Mouse (Mus musculus) thymus, postnatal 10 days (tissue): ENCODE results near the gene Parn.

ENCODE experiments used
- DNase-seq, 2 experiments: peaks; one replicate each; pipeline ENCODE4 v3.0.0; 2021; ENCODE audit warnings: low spot score in 2 of 2

Parn gene

DNA sequence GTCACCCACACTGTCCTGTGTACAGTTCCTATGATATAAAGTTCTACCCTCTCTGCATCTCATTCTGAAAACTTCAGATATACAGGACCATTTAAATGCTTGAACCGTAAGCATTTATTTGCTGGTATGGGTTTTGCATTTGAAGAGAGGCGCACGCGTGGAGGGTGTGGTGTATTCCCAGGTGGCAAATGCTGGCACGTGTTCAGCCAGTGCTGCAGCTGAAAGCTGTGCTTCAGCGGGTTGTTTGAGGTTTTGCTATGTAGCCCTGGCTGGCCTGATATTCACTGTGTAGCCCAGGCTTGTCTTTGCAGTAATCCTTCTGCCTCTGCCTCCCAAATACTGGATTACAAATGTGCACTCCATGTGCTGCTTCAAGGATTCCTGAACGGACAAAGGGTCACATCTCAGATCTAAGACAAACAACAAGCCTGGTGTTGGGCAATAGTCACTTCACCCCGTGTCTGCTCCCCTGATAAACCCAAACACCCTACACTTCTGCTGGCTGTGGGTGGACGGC is 111.0 kb downstream of the Parn start:
- DNase-seq = no peak

DNA sequence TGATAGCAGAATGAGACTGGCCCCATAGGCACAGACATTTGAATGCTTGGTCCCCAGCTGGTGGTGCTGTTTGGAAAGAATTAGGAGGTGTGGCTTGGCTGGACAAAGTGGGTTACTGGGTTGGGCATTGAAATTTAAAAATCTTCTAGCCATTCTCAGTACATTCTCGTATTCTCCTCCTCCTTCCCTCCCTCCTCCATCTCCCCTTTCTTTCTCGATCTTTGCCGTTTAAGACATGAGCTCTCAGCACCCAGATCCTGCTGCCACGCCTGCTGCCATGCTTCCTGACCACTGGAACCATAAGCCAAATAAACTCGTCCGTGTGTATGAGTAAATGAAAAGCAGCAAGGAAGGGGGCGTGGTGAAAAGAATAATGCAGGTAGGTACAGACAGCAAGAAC is 111.5 kb downstream of the Parn start:
- DNase-seq = no peak

DNA sequence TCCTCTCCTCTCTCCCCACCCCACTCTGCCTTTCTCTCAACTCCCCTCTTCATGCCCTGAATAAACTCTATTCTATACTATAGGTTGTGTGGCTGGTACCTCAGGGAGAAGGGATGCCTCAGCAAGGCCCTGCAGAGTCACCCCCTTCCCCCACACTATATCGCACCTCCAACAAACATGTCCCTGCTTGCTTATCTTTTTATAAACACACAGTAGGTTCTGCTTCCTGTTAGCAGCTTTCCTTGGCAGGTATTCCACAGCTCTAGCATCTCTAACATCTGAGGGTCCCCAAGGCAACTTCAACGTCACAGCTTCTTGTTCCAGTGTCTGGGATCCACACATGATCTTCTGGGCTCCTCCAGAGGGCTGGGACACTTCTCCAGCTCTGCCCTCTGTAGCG is 117.3 kb downstream of the Parn start:
- DNase-seq = no peak

DNA sequence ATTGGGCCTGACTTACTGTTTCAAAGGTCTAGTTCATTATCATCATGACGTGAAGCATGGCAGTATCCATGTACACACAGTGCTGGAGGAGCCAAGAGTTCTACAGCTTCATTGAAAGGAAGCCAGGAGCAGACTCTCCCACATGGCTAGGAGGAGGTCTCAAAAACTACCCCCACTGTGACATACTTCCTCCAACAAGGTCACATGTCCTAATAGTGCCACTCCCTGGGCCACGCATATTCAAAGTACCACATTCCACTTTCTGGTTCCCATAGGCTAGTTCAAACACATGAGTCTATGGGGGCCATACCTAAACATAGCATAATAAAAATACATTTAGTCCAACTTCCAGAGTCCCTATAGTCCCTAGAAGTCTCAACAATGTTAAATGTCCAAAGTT is 118.0 kb downstream of the Parn start:
- no peak for DNase-seq

GRCm38 (mm10) chr16:13541816-13542215 is 126.2 kb downstream of the Parn start:
- DNase-seq = no peak

- no peak for DNase-seq
Measured at GRCm38 (mm10) chr16:13541121-13541747, 126.7 kb downstream of the Parn start.

- DNase-seq = no peak
Measured at GRCm38 (mm10) chr16:13538933-13539648, 128.9 kb downstream of the Parn start.

DNA sequence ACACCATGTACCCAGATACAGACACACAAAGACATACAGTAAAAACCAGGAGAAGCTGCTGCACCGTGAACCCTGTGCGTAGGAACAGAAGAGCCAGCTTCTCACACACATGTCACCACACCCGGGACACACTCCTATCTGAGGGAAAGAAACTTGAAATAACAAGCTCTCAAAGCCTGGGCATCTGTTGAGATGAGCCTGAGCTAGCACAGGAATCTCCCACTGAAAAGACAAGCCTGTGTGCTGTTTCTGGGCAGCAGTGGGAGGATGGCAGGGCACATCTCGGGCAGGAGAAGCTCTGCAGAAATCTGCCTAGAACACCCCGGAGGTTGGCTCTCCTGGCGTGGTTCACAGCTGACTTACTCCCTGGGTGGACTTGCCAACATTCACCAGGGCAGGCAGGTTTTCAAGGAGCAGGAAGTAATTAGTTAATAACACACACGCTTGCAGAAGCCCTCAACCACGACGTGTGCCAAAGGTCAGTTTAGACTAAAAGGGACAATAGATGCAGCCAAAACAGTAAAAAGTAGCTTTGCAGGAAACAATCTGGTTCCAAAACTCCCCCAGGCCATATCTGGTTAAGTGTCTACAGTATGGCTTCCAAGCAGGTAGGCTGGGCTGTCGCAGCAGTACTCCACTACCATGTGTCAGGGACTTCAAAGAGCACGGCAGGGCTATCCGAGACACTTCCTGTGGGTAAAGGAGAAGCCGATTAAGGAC is 129.6 kb downstream of the Parn start:
- DNase-seq = no peak

- DNase-seq = no peak
Measured at GRCm38 (mm10) chr16:13536404-13536803, 131.6 kb downstream of the Parn start.

DNA sequence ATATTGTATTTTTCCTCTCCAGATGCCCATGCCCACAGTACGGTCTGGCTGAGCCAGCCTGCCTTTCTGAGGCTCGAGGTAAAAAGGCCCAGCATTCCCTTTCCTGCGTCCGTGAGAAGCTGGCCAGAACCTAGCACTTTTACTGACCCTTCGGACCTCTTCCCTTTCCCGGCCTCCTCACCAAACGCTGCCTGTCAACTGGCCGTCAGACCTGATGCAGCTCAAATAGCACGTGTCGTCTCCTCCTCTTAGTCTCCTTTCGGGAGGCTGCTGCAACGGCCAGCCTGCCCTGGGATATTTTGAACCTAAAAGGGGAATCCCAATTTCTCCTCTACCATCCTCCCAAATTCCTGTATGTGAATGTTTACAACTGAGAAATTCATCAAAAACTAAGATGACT is 132.1 kb downstream of the Parn start:
- no peak for DNase-seq

- DNase-seq = no peak
Measured at GRCm38 (mm10) chr16:13532840-13533239, 135.1 kb downstream of the Parn start.

GRCm38 (mm10) chr16:13531279-13531678 is 136.7 kb downstream of the Parn start:
- no peak for DNase-seq

- DNase-seq = no peak
Measured at GRCm38 (mm10) chr16:13521359-13521758, 146.6 kb downstream of the Parn start.

GRCm38 (mm10) chr16:13520301-13520700 is 147.7 kb downstream of the Parn start:
- DNase-seq = no peak

GRCm38 (mm10) chr16:13516214-13516613 is 151.8 kb downstream of the Parn start:
- DNase-seq = no peak

- no peak for DNase-seq
Measured at GRCm38 (mm10) chr16:13515524-13515923, 152.4 kb downstream of the Parn start.

GRCm38 (mm10) chr16:13505055-13505454 is 162.9 kb downstream of the Parn start:
- no peak for DNase-seq

GRCm38 (mm10) chr16:13504476-13504875 is 163.5 kb downstream of the Parn start:
- no peak for DNase-seq

- DNase-seq = no peak
Measured at GRCm38 (mm10) chr16:13498923-13499322, 169.0 kb downstream of the Parn start.

DNA sequence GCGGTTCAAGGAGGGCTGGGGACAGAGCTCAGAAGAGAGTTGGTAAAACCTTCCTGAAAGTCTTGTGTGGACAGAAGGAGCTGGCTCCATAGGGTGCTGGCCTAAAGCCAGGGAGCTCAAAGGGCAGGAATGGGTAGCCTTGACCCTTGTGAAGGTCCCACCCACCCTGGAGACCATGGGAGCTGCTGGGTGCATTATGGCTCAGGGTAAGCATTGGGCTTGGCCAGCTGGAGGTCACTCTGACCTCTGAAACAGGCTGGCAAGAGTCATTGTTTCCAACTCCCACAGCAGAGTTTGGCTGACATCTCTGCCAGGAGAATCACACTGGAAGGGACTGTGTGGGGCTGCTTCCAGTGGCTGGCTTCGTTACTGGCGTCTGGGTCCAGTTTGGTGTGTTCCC is 174.0 kb downstream of the Parn start:
- no peak for DNase-seq

DNA sequence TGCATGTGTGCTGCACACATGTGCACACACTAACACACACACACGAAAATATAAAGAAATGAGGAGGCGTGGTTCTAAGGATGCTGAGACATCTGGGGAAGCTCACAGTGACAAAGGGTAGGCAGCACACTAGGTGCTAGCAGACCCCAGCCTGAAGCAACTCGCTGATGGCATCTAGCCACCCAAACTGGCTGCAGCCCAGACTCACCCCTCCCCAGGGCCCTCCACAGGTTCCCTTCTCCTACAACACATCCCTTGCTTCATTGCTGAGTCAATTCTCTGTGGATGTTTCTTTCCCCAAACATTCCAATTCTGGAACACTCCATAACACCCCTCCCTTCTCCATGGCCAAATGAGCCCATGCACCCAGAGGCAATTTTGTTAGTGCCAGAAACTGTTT is 175.0 kb downstream of the Parn start:
- DNase-seq = no peak

DNA sequence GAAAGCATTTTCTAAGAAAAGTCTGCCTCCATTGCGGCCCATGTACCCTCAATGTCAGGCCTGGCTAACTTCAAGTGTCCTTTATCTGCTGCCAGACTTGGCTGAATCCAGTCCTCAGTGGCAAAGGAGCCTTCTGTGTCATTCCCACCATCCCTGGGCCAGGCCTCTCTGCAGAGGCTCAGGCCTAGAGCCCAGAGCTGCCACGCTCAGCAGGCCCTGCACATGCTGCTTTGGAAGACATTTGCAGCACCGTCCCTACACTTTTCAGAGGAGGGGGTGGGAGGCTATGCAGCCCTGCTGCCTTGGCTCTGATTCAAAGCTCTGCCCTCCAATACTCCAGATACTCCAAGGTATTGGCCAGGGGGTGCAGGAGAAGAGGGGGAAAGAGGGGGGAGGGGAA is 176.2 kb downstream of the Parn start:
- DNase-seq = no peak
